Mouse (Mus musculus) thymus, postnatal 0 days (tissue): Measurements from ENCODE around the gene Col17a1. TPM values are rescaled to one million over a fixed set of nuclear protein-coding genes. Genes with fewer than 3 reads are reported as not detected.

Experiments
- DNase-seq: peaks from one replicate; pipeline ENCODE4 v3.0.0-alpha.2; 2015; ENCODE audit warnings: low spot score
- polyA plus RNA-seq: library from polyadenylated mRNA; unstranded; fragments of >200 nt; fragmentation: Nextera tagmentation; extraction: Ambion mirVana; gene quantifications from 2 replicates; pipeline ENCODE4 v1.2.1, GENCODE M21; 2015

Gene Col17a1
- 0.68 and 0.82 TPM in 2 replicates for polyA plus RNA-seq

- no peak for DNase-seq
Observed at GRCm38 (mm10) chr19:47691994-47692393, at the start of gene Col17a1. Gene Col17a1 (minus strand): TSS chr19:47692094.

DNA sequence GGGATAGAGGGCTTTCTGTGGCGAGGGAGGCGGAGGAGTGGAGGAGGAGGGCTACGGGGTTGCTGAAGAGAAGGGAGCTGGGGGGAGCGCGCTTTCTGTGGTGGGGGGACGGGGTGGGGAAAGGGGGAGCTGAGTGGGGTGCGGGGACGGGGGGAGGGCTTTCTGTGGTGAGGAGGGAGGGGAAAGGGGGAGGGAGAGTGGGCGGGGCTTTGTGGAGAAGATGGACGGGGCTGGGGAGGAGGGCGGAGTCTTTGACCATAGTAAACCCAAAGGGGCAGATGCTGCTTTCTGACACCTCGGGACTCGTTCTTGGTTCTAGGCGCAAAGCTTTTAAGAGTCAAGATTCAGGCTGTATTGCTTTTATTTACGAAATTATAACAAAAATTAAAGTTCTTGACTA lies 40.0 kb upstream of the Col17a1 start:
- no peak for DNase-seq

GRCm38 (mm10) chr19:47731071-47731881 lies 39.4 kb upstream of the Col17a1 start, which contains the start of gene Sfr1:
Gene Sfr1 (plus strand): TSS chr19:47731682.
- peak; percentile 99 for DNase-seq

DNA sequence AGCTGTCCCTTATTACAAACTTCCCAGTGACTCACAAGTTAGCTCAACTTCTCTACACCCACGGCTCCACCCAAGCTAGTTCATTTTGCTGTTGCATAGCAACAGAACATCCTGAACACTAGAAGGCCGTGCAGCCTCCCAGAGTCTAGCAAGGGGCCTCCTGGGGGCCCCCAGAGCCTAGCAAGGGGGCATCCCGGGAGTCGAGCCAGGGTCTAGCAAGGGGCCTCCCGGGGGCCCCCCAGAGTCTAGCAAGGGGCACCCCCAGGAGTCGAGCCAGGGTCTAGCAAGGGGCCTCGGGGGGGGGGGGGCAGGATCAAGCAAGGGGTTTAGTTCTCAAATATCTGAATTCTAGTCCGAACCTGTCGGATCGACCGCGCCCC lies 38.8 kb upstream of the Col17a1 start:
- peak; percentile 84 for DNase-seq

DNA sequence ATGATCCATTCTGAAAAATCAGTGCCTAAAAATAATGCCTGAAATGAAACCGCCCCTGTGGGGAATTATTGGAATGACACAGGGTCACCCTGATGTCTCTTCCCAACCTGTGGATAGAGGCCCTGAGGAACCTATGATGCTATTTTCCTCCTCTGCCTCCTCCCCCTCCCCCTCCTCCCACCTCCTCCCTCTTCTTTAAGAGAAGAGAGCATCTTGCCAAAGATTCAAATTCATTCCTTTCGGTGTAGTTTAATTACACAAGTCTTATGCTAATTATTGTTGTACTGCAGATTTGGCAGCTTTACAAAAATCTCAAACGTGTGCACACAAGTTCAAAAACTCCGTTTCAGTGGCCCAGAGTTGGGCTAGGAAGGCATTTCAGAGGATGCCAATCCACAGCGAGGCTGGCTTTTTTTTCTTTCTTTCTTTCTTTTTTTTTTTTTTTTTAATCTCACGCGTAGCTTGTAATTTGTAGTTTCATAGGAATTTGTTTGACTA lies 33.8 kb upstream of the Col17a1 start:
- no peak for DNase-seq

GRCm38 (mm10) chr19:47724903-47725302 lies 33.0 kb upstream of the Col17a1 start:
- no peak for DNase-seq

GRCm38 (mm10) chr19:47722471-47722870 lies 30.6 kb upstream of the Col17a1 start:
- DNase-seq = no peak

DNA sequence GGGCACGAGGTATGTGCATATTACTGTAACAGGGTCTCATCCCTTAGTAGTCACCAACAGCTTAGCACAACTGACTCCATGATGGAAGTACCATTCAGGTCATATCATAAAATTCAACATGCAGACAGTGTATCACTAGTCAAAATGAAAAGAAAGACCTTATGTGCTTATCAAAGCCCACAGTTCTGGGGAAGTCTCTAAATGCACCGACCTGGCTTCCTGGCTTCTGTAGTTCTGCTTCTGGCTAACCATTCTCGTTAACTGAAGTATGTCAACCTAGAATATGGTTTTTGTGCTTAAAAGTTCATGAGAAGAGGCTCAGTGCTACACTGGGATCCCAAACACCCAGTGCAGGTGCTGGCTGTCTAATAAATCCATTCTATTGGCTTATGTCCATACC lies 27.3 kb upstream of the Col17a1 start:
- no peak for DNase-seq

GRCm38 (mm10) chr19:47716144-47716543 lies 24.2 kb upstream of the Col17a1 start:
- no peak for DNase-seq

- DNase-seq = no peak
Observed at GRCm38 (mm10) chr19:47713457-47713856, 21.6 kb upstream of the Col17a1 start.

- no peak for DNase-seq
Observed at GRCm38 (mm10) chr19:47710376-47710775, 18.5 kb upstream of the Col17a1 start.

DNA sequence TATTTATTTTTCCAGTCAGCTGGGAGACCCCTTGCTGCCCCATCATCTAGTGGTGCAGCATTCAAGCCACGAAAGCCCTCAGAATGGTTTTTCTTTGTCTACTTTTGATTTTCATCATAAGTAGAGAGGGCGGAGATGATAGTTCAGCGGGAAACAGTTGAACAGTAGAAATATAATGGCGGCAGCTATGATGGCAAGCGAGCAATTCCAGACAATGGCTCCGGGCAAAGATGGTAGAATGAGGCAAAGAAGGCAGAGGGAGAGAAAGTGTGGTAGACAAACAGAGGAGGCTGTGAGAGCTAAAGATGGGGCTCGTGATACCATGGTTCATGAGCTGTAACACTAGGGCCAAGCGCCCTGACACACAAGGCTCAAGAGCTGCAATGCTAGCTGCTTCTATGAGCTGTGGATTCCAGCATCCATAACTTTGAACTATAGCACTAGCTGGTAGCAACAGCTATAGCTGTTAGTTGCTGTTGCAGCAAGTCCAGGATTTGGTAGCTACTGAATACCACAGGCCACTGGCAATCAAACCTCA lies 13.9 kb upstream of the Col17a1 start:
- no peak for DNase-seq

- DNase-seq = no peak
Observed at GRCm38 (mm10) chr19:47705080-47705771, 13.3 kb upstream of the Col17a1 start.

DNA sequence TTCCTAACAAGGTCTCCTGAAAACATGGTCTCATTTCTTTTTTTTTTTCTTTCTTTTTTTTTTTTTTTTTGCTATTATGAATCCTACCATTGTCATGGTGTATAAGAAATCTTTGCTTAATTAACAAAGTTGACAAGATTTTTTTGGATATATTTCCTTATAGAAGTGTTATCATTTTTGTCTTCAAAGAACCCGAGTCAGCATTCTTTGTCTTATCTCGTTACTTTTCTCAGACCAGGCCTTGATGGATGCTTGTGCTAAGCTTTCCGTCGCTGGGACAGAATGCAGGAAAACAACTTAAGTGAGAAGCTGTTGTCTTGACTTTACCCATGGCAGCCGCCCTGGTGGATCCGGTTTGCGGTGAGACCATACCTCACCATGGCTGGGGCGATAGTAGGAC lies 8.6 kb upstream of the Col17a1 start:
- DNase-seq = no peak

GRCm38 (mm10) chr19:47699743-47700142 lies 7.8 kb upstream of the Col17a1 start:
- DNase-seq = no peak

GRCm38 (mm10) chr19:47698266-47698665 lies 6.4 kb upstream of the Col17a1 start:
- no peak for DNase-seq

GRCm38 (mm10) chr19:47697067-47697466 lies 5.2 kb upstream of the Col17a1 start:
- DNase-seq = no peak

DNA sequence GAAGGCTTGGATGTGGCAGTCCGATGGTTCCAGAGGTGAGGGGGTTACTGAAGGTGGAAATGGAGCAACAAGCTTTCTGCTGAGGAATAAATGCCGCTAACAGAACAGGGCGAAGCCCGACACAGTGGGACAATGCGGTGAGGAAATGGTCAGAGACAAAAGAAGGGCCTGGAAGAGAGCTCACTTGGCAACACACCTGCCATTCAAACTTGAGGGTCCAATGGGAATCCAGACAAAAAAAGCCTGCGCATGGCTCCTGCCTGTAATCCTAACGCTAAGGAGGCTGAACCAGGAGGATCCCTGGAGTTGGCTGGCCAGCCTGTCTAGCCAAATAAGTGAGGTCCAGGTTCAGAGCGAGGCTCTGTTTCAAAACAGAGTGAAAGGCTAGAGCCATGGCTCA lies 4.5 kb upstream of the Col17a1 start:
- no peak for DNase-seq

DNA sequence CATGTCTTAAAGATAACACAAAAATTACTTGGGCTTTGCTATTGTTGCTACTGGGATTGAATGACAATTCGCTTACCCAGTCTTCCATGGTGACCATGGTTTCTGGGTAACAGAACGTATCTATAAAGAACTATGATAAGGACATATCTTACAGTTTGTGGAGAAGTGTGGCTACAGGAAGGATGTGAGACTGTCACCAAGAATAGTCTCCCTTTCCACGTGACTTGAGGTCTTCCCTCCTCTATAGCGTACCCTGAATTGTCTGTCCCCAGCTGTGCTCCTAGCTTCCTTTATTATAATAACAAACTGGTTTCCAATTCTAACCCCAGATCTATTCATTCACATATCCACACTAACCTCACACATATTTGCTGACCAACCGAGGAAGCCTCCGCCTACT lies 3.8 kb upstream of the Col17a1 start:
- no peak for DNase-seq

- DNase-seq = no peak
Observed at GRCm38 (mm10) chr19:47689592-47689991, 2.3 kb downstream of the Col17a1 start.

- no peak for DNase-seq
Observed at GRCm38 (mm10) chr19:47678675-47679074, 13.2 kb downstream of the Col17a1 start.

GRCm38 (mm10) chr19:47674419-47674818 lies 17.5 kb downstream of the Col17a1 start:
- peak; percentile 44 for DNase-seq
